Mouse (Mus musculus) embryonic facial prominence, embryonic 12.5 days (tissue): ENCODE data around the gene Slc16a14. TPM values are rescaled to one million over a fixed set of nuclear protein-coding genes. Genes with fewer than 3 reads are reported as not detected.
"Not testable (repeated sequence)": the region's sequence is repeated elsewhere in the genome, so short reads cannot be mapped to it uniquely, and the experiment has no call there.

Experiments
- ATAC-seq: fragments of 200-750 bp; cut with Nextera tagmentation; 2 replicates; pipeline ENCODE4 v1.8.0; 2017; ENCODE audit not compliant: insufficient number of reproducible peaks, insufficient read depth, low FRiP score, low TSS enrichment
- H3K27ac ChIP-seq: fragments of 300-500 bp; sonication (generic); 2 replicates; pipeline ENCODE4 v1.5.1; 2016; ENCODE audit warnings: mild to moderate bottlenecking
- H3K27me3 ChIP-seq: fragments of 300-500 bp; sonication (generic); 2 replicates; pipeline ENCODE4 v1.6.1; 2016; ENCODE audit warnings: mild to moderate bottlenecking, moderate library complexity
- H3K36me3 ChIP-seq: fragments of 300-500 bp; sonication (generic); 2 replicates; pipeline ENCODE4 v1.6.1; 2016; ENCODE audit warnings: mild to moderate bottlenecking
- H3K4me1 ChIP-seq: fragments of 300-500 bp; sonication (generic); 2 replicates; pipeline ENCODE4 v1.6.1; 2016
- H3K4me2 ChIP-seq: fragments of 300-500 bp; sonication (generic); replicated peaks from 2 replicates; pipeline ENCODE4 v1.6.1; 2016; ENCODE audit warnings: mild to moderate bottlenecking, moderate library complexity
- H3K4me3 ChIP-seq: fragments of 300-500 bp; sonication (generic); 2 replicates; pipeline ENCODE4 v1.5.1; 2016; ENCODE audit warnings: mild to moderate bottlenecking
- H3K9ac ChIP-seq: fragments of 300-500 bp; sonication (generic); 2 replicates; pipeline ENCODE4 v1.6.1; 2016; ENCODE audit warnings: mild to moderate bottlenecking, moderate library complexity
- H3K9me3 ChIP-seq: fragments of 300-500 bp; sonication (generic); 2 replicates; pipeline ENCODE4 v1.6.1; 2016; ENCODE audit warnings: mild to moderate bottlenecking, moderate library complexity
- WGBS: fragments of 180-500 bp; shearing (Covaris S2); methylation state at CpG from one replicate; pipeline ENCODE4 v1.1.7; 2016; 5-methylcytosine and 5-hydroxymethylcytosine counted together
- polyA plus RNA-seq: library from polyadenylated mRNA; unstranded; fragments of >200 nt; fragmentation: Nextera tagmentation; extraction: Ambion mirVana; gene quantifications from 2 replicates; pipeline ENCODE4 v1.2.1, GENCODE M21; 2016

The Slc16a14 gene
- polyA plus RNA-seq, result 0.75 and 1.9 TPM in 2 replicates

DNA sequence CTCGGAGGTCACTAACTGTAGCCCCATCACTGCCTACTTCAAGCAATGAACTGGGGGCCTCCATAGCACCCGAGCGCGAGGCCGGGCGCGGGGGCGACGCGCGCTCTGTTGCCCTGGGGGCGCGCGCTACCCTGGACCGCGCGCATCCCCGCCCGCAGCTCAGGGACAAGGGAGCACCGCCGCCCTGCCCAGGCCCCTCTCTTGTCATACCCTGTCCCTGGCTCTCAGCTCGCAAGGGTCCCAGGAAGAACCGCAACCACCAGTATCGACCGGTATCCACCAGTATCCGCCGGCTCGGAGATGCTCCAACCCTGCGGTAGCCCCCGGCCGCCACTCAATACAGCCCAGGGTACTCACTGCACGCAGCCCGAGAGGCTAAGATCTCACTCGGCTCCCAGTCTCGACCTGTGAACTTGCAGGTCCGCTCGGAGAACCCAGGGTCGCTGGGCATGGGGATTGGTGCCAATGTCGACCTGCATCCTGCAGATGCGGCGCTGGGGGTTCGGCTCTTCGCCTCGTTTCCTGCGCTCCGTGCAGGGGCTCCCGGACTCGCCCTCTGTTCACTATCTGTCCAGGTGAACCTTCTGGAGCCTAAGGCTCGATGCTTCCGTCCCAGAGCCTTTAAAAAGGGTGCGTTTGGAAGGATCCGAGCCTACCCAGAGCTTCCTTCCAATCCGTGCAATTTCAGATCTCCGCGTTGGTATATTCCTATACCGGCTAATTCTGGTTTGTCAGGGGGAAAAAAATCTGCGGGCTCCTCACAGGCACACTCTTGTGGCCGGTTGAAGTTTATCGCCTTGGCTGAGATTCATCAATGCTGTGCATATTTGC, at the start of gene Slc16a14:
Gene Slc16a14, minus strand, starts transcription at position 632 of the 831 bp plus-strand sequence.
- H3K4me1 ChIP-seq, result no peaks in the 10 kb centered on the region
- H3K9me3 ChIP-seq, result no peaks in the 10 kb centered on the region
- no peaks in the 10 kb centered on the region for H3K36me3 ChIP-seq
- H3K27ac ChIP-seq, result no peak within 1 kb of the TSS
- under 1% methylated on average over 59 of the region's 59 CpGs for whole genome bisulfite sequencing
- peak within 1 kb of the TSS; percentile 97 for H3K4me2 ChIP-seq
- ATAC-seq, result peak; percentile 87
- H3K4me3 ChIP-seq, result peak within 1 kb of the TSS; percentile 60
- peaks cover 19% of the 10 kb centered on the region for H3K27me3 ChIP-seq
- peak within 1 kb of the TSS; percentile 60 for H3K9ac ChIP-seq

DNA sequence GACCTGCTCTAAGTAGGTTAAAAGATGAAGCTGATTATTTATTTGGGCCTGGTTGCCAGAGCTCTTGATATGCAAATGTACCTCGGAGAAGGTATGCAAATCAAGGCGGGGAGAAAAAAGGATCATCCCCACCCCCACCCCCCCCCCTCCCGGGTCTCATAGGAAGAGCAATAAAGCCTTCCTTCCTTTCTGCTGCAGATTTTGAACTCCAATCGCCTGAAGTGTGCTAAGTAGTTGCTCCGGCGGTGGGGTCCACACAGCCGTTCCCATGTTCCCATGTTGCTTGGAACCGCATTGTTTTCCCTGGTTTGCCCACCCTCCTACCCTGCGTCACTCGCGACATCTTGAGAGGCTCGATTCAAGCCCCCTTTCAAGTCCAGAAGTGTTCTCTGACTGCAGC, 26.8 kb upstream of the Slc16a14 start:
- H3K36me3 ChIP-seq, H3K9me3 ChIP-seq, H3K27me3 ChIP-seq, H3K27ac ChIP-seq, H3K9ac ChIP-seq, ATAC-seq, H3K4me3 ChIP-seq, H3K4me1 ChIP-seq: not testable (repeated sequence)
- peak overlapping the region; percentile 22; the same call in 1 of the 2 replicates for H3K4me2 ChIP-seq
- WGBS, result 6% methylated on average over 12 of the region's 12 CpGs

DNA sequence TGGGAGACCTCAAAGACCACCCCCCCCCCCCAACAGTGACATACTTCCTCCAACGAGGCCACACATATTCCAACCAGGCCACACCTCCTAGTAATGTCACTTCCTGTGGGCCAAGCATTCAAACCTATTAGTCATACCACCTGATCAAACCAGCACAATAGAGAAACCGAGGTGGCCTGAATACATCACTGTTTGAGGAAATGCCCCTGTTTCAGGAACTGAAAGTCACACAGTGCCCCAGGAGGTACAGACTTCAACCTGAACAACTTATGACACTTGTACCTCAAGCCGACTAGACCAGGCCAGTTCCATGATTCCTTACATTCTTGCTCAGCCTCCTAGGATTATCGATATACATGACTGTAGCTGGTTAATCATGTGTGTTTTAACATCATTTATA, 22.8 kb upstream of the Slc16a14 start:
- WGBS, result 89% methylated on average over 4 of the region's 4 CpGs
- ATAC-seq, result not testable (repeated sequence)

DNA sequence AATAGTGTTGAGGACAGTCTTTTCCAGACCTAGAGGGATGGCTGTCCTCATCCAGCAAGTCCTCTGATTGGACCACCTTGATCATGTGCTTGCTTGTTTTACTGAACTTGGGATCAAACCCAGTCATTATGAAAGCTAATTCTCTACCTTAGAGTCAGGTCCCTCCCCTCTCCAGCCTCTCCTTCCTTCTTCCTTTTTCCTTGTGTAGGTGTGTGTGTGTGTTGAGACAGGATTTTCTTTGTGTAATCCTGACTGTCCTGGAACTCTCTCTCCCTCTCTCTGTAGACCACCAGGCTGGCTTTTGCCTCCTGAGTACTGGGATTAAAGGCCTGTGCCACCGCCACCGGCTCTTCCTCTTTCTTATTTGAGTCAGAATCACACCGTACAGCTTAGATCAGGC, 21.8 kb upstream of the Slc16a14 start:
- H3K27me3 ChIP-seq, H3K27ac ChIP-seq, H3K36me3 ChIP-seq, H3K4me1 ChIP-seq, H3K4me3 ChIP-seq, H3K9ac ChIP-seq, H3K4me2 ChIP-seq, H3K9me3 ChIP-seq, ATAC-seq: not testable (repeated sequence)
- WGBS, result 87% methylated on average over 3 of the region's 3 CpGs

More for the DNA sequence above, 22.8 kb upstream of the Slc16a14 start:
- not testable (repeated sequence) for H3K9ac ChIP-seq, H3K4me3 ChIP-seq, H3K4me1 ChIP-seq, H3K36me3 ChIP-seq, H3K27ac ChIP-seq, H3K27me3 ChIP-seq, H3K4me2 ChIP-seq, H3K9me3 ChIP-seq

DNA sequence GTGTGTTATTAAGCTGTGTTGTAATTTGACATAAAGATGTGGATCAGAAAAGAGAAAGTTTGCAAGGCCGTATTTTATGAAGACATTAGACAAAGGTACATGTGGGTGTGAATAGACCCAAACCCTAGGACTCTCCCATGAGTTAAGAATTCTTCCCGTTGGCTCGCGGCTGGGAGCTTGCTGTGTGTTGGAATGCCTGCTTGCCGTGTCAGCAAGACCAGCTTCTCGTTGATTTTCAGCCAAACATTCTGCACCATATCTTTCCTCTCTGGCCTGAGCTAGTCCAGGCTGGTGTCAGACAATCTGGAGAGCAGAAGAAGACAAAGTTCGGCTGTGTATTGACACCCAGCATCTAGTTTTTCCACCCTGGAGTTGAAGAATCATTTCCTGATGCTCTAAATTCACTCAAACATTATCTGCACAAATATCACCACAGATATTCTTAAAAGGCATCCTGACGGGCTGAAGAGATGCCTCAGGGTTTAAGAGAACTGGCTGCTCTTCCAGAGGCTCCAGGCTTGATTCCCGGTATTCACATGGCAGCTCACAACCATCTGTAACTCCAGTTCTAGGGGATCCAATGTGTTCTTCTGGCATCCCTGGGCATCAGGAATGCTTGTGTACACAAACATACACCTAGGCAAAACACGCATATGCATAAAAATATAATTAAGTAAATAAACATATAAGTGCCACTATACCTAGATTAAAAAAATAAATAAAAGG, 17.7 kb upstream of the Slc16a14 start:
- Histone ChIP-seq H3K9ac (no peak overlapping the region), H3K4me2 (no peak overlapping the region), H3K4me1 (no peaks in the 10 kb centered on the region), H3K4me3 (no peak overlapping the region), H3K27ac (no peak overlapping the region), H3K36me3 (no peaks in the 10 kb centered on the region), H3K9me3 (peaks cover 7% of the 10 kb centered on the region; the same call in 1 of the 2 replicates), H3K27me3 (no peaks in the 10 kb centered on the region)
- WGBS, result 89% methylated on average over 10 of the region's 10 CpGs
- ATAC-seq, result no peak

DNA sequence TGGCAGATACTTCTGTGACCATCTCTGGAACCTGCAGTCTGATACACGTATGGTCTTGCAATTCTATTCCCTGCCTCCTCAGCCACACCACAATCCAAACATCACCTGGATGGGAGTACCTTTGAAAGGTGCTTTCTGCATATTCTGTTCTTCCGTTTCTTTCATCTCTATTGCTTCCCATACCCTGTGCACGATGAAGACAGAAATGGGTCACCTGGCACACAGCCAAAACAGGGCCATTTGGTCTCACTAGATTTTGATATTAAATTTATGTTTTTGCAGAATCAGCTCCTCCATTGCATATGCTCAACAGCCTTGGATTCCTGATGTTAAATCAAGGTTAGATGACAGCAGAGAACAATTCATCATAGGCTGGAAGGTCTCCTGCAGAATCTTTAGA, 16.6 kb upstream of the Slc16a14 start:
- H3K36me3 ChIP-seq, result no peaks in the 10 kb centered on the region
- H3K9me3 ChIP-seq, result peaks cover 3% of the 10 kb centered on the region; the same call in 1 of the 2 replicates
- H3K4me2 ChIP-seq, result no peak overlapping the region
- H3K4me3 ChIP-seq, result no peak overlapping the region
- H3K27me3 ChIP-seq, result no peaks in the 10 kb centered on the region
- H3K27ac ChIP-seq, result no peak overlapping the region
- H3K4me1 ChIP-seq, result no peaks in the 10 kb centered on the region
- ATAC-seq, result no peak
- 85% methylated on average over 3 of the region's 3 CpGs for whole genome bisulfite sequencing
- no peak overlapping the region for H3K9ac ChIP-seq

DNA sequence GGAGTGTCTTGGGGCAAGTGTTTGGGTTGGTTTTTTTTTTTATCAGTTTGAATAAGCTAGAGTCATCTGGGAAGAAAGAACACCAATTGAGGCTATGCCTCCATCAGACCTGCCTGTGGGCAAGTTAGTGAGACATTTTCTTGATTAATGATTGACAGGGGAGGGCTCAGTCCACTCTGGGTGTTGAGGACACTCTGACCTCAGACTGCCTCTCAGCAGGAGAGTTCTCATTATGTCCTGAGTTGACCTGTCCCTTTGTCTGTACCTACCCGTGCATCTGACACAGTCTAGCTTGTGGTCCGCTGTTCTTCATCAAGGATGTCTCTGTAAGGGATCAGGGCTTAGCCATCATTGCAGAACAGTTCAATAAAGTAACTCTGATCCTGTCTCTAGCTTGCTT, 12.5 kb upstream of the Slc16a14 start:
- H3K4me3 ChIP-seq, result no peak overlapping the region
- no peaks in the 10 kb centered on the region for H3K4me1 ChIP-seq
- H3K4me2 ChIP-seq, result no peak overlapping the region
- H3K36me3 ChIP-seq, result no peaks in the 10 kb centered on the region
- H3K9ac ChIP-seq, result no peak overlapping the region
- no peaks in the 10 kb centered on the region for H3K9me3 ChIP-seq
- H3K27me3 ChIP-seq, result no peaks in the 10 kb centered on the region
- H3K27ac ChIP-seq, result no peak overlapping the region
- ATAC-seq, result no peak
- 75% methylated on average over 2 of the region's 2 CpGs for WGBS

DNA sequence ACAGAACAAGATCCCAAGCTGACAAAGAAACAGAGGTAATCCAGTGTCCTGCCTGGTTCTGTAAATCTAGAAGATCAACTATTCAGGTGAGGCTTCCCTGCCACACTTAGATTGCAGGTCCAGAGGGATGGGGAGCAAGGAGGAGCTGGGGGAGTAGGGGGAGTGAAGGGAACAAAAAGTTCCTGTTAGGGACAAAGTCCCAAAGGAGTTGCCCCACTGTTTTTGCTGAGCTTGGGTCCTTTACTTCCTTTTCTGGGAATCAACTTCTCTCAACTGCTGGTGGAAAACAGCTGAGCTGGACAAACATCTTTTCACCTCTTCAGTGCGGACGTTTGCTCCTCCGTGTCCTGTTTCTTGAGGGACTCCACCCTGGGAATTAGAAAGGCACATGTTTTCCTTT, 11.0 kb upstream of the Slc16a14 start:
- 72% methylated on average over 3 of the region's 3 CpGs for WGBS
- Histone ChIP-seq H3K36me3 (no peaks in the 10 kb centered on the region), H3K9ac (no peak overlapping the region), H3K4me3 (no peak overlapping the region), H3K4me2 (no peak overlapping the region), H3K9me3 (no peaks in the 10 kb centered on the region), H3K27me3 (no peaks in the 10 kb centered on the region), H3K4me1 (no peaks in the 10 kb centered on the region), H3K27ac (no peak overlapping the region)
- ATAC-seq, result no peak

DNA sequence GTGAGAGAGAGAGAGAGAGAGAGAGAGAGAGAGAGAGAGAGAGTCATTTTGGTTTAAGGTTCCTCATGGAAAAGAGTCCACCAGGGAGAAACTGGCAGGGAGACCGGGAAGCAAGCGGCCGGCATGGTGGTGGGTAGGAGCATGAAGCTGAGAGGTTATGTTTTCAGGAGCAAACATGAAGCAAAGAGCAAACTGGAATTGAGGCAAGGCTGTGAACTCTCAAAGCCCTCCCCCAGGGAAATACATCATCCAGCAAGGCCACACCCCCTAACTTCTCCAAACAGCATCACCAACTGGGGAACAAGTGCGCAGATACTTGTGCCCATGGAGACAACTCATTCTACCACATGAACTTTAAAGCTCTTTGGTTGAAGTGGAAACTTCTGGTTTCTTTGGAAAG, 8.6 kb upstream of the Slc16a14 start:
- WGBS, result 98% methylated on average over 4 of the region's 4 CpGs
- no peak for ATAC-seq
- no peak overlapping the region for H3K27ac ChIP-seq
- H3K36me3 ChIP-seq, result no peaks in the 10 kb centered on the region
- no peak overlapping the region for H3K4me2 ChIP-seq
- H3K4me3 ChIP-seq, result no peak overlapping the region
- H3K9ac ChIP-seq, result no peak overlapping the region
- no peaks in the 10 kb centered on the region for H3K4me1 ChIP-seq
- H3K9me3 ChIP-seq, result no peaks in the 10 kb centered on the region
- no peaks in the 10 kb centered on the region for H3K27me3 ChIP-seq

DNA sequence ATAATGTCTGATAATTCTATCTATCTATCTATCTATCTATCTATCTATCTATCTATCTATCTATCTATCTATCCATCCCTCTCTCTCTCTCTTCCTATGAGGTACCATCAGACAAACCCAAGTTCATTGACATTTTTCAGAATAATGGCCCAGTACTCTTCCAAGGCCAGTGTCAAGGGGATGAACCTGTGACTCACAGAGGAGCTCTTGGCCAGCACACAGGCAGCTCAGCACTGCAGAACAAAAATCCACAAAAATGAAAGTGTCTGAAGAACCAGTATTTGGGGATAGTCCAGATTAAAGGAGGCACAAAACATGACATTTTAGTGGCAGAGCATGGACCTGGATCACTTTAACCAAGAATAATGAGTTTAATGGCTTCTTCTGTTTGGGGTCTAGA, 7.7 kb upstream of the Slc16a14 start:
- H3K27me3 ChIP-seq, result no peaks in the 10 kb centered on the region
- no peaks in the 10 kb centered on the region for H3K4me1 ChIP-seq
- no peak overlapping the region for H3K4me2 ChIP-seq
- ATAC-seq, result no peak
- no peak overlapping the region for H3K9ac ChIP-seq
- no peaks in the 10 kb centered on the region for H3K36me3 ChIP-seq
- H3K9me3 ChIP-seq, result no peaks in the 10 kb centered on the region
- no peak overlapping the region for H3K27ac ChIP-seq
- no peak overlapping the region for H3K4me3 ChIP-seq

DNA sequence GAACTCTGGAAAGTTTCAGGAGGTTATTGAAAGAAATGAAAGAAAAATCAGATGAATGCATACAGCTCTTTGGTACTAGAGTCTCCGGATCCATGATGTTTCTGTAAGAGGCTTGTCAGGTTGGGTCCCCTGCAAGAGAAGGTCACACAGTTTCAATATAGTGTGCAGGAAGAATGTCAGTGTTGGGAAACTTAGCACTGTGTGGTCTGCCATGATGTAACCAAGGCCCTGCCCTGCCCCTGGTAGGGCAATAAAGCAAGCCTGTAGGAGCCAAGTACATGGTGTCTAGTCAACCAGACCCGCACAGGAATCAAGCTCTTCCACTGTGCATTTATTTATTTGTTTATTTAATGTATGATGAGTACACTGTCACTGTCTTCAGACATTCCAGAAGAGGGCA, 5.4 kb upstream of the Slc16a14 start:
- 85% methylated on average over 2 of the region's 2 CpGs for WGBS
- Histone ChIP-seq H3K4me2 (no peak overlapping the region), H3K4me3 (no peak overlapping the region), H3K9ac (no peak overlapping the region), H3K27me3 (peaks cover 7% of the 10 kb centered on the region; the same call in 1 of the 2 replicates), H3K4me1 (no peaks in the 10 kb centered on the region), H3K36me3 (no peaks in the 10 kb centered on the region), H3K9me3 (no peaks in the 10 kb centered on the region), H3K27ac (no peak overlapping the region)
- no peak for ATAC-seq

DNA sequence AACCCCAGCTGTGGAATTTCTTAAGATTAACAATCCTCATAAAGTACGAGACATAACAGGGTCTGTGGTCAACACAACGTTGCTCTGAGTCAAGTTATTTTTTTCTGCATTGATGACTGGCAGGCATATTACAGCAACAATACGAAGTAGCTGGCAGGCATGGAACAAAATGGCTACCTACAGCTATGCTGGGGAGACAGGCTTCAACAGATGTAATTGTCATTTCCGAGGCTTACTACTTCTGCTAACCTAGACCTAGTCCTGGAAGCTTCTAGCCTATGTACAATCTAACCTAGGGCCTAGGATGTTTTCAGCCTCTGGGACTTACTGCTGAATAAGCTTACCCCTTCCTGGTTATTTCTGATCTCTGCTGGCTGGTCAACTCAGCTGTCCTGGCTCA, 4.5 kb upstream of the Slc16a14 start:
- Histone ChIP-seq H3K4me3 (no peak overlapping the region), H3K9ac (no peak overlapping the region), H3K36me3 (no peaks in the 10 kb centered on the region), H3K4me1 (no peaks in the 10 kb centered on the region), H3K4me2 (no peak overlapping the region), H3K9me3 (no peaks in the 10 kb centered on the region), H3K27ac (no peak overlapping the region), H3K27me3 (peaks cover 8% of the 10 kb centered on the region; the same call in 1 of the 2 replicates)
- ATAC-seq, result no peak
- 77% methylated on average over 4 of the region's 4 CpGs for WGBS
